8 mouse cellular contexts compared by ENCODE assay signal in genomic region chr14:50061590-50061954, GRCm38 (mm10). TPM values are rescaled to one million over a fixed set of nuclear protein-coding genes. Genes with fewer than 3 reads are reported as not detected.
DNase-seq lines count a peak whose midpoint lies in the region; ATAC-seq and TF ChIP-seq lines count a peak whose summit lies in the region.

No protein-coding gene starts in this region.

- no peak for TF ChIP-seq CTCF in ES-Bruce4 (IDR thresholded peaks at IDR 0.05; ENCODE audit: low read depth, low read length)

- H3K4me2 ChIP-seq in embryonic facial prominence, embryonic 14.5 days (ENCODE audit: low read depth, low read length) = peak overlapping the region; percentile 75
- peak overlapping the region; percentile 67 for H3K4me2 ChIP-seq in limb, embryonic 11.5 days (ENCODE audit: low read depth, severe bottlenecking)
- H3K4me2 ChIP-seq in neural tube, embryonic 12.5 days (replicated peaks) = peak overlapping the region; percentile 85

- peak overlapping the region; percentile 74 for H3K4me3 ChIP-seq in ES-Bruce4 (ENCODE audit: low read depth, low read length)
- peak overlapping the region; percentile 74 for H3K4me3 ChIP-seq in embryonic facial prominence, embryonic 14.5 days (ENCODE audit: low read depth, low read length)
- peak overlapping the region; percentile 59 for H3K4me3 ChIP-seq in limb, embryonic 11.5 days (ENCODE audit: low read depth, low read length)
- peak overlapping the region; percentile 75 for H3K4me3 ChIP-seq in neural tube, embryonic 12.5 days

- DNase-seq in kidney, adult 18-20 months = peak; percentile 3
- no peak for DNase-seq in kidney, adult 11 months
- DNase-seq in embryonic facial prominence, embryonic 14.5 days (ENCODE audit: low spot score) = no peak
- peak; percentile 53 for DNase-seq in limb, embryonic 11.5 days (ENCODE audit: low spot score)
- DNase-seq in urinary bladder, postnatal 25 days (ENCODE audit: low spot score) = no peak
- DNase-seq in kidney, adult 8-10 months = no peak

- TF ChIP-seq POLR2A in ES-Bruce4 (IDR thresholded peaks at IDR 0.05; ENCODE audit: insufficient read depth, low read length) = no peak

- no peaks in the 10 kb centered on the region for H3K9me3 ChIP-seq in ES-Bruce4 (replicated peaks; ENCODE audit: control insufficient read depth, insufficient read depth, low read length, poor library complexity, severe bottlenecking)
- no peaks in the 10 kb centered on the region for H3K9me3 ChIP-seq in embryonic facial prominence, embryonic 14.5 days (ENCODE audit: control insufficient read depth, low read length)
- no peaks in the 10 kb centered on the region for H3K9me3 ChIP-seq in limb, embryonic 11.5 days (ENCODE audit: control insufficient read depth, low read length)
- no peaks in the 10 kb centered on the region for H3K9me3 ChIP-seq in neural tube, embryonic 12.5 days

- no peak overlapping the region for H3K27ac ChIP-seq in ES-Bruce4 (ENCODE audit: insufficient read depth, low read length)
- H3K27ac ChIP-seq in embryonic facial prominence, embryonic 14.5 days (replicated peaks; ENCODE audit: low read depth, low read length) = peak overlapping the region; percentile 91
- H3K27ac ChIP-seq in limb, embryonic 11.5 days (replicated peaks; ENCODE audit: low read depth, low read length) = peak overlapping the region; percentile 93; the same call in 1 of the 2 replicates
- H3K27ac ChIP-seq in neural tube, embryonic 12.5 days = no peak overlapping the region

- no peaks in the 10 kb centered on the region for H3K36me3 ChIP-seq in ES-Bruce4 (ENCODE audit: control insufficient read depth, insufficient read depth, low read length, poor library complexity, severe bottlenecking)
- H3K36me3 ChIP-seq in embryonic facial prominence, embryonic 14.5 days (ENCODE audit: control insufficient read depth, insufficient read depth, low read length) = no peaks in the 10 kb centered on the region
- no peaks in the 10 kb centered on the region for H3K36me3 ChIP-seq in limb, embryonic 11.5 days (ENCODE audit: control insufficient read depth, insufficient read depth, low read length)
- H3K36me3 ChIP-seq in neural tube, embryonic 12.5 days = no peaks in the 10 kb centered on the region

- no peaks in the 10 kb centered on the region for H3K4me1 ChIP-seq in ES-Bruce4 (ENCODE audit: control insufficient read depth, insufficient read depth, low read length)
- no peaks in the 10 kb centered on the region for H3K4me1 ChIP-seq in embryonic facial prominence, embryonic 14.5 days (ENCODE audit: control insufficient read depth, insufficient read depth, low read length)
- H3K4me1 ChIP-seq in limb, embryonic 11.5 days (ENCODE audit: control insufficient read depth, insufficient read depth, low read length) = no peaks in the 10 kb centered on the region
- peaks cover 6% of the 10 kb centered on the region for H3K4me1 ChIP-seq in neural tube, embryonic 12.5 days

- H3K27me3 ChIP-seq in ES-Bruce4 (ENCODE audit: control insufficient read depth, insufficient read depth, low read length, poor library complexity, severe bottlenecking) = no peaks in the 10 kb centered on the region; the same call in 1 of the 2 replicates
- H3K27me3 ChIP-seq in embryonic facial prominence, embryonic 14.5 days (replicated peaks; ENCODE audit: control insufficient read depth, insufficient read depth, low read length) = no peaks in the 10 kb centered on the region
- no peaks in the 10 kb centered on the region for H3K27me3 ChIP-seq in limb, embryonic 11.5 days (ENCODE audit: control insufficient read depth, insufficient read depth, low read length)
- H3K27me3 ChIP-seq in neural tube, embryonic 12.5 days (replicated peaks) = no peaks in the 10 kb centered on the region

- 0% methylated on average over 8 of the region's 13 CpGs for WGBS in embryonic facial prominence, embryonic 14.5 days
- 1% methylated on average over 11 of the region's 13 CpGs for WGBS in limb, embryonic 11.5 days
- under 1% methylated on average over 13 of the region's 13 CpGs for WGBS in neural tube, embryonic 12.5 days

- peak overlapping the region; percentile 68 for H3K9ac ChIP-seq in ES-Bruce4 (ENCODE audit: low read depth, poor library complexity, severe bottlenecking)
- H3K9ac ChIP-seq in embryonic facial prominence, embryonic 14.5 days (ENCODE audit: low read depth, low read length) = peak overlapping the region; percentile 71
- H3K9ac ChIP-seq in limb, embryonic 11.5 days (ENCODE audit: low read length) = peak overlapping the region; percentile 81
- H3K9ac ChIP-seq in neural tube, embryonic 12.5 days = peak overlapping the region; percentile 61

- no peak for TF ChIP-seq EP300 in ES-Bruce4 (IDR thresholded peaks at IDR 0.05; ENCODE audit: insufficient read depth, low read depth, low read length)

- ATAC-seq in embryonic facial prominence, embryonic 14.5 days (ENCODE audit: low read depth) = peak; percentile 7; the same call in 1 of the 2 replicates
- no peak for ATAC-seq in limb, embryonic 11.5 days (ENCODE audit: insufficient number of reproducible peaks, low FRiP score, low TSS enrichment, low read depth)
- peak; percentile 44 for ATAC-seq in neural tube, embryonic 12.5 days (ENCODE audit: low FRiP score, low read depth)

RNA-seq across cellular contexts. Expression of gene Olfr725, which starts 21.4 kb away (rescaled TPM):
- polyA plus RNA-seq in ES-Bruce4 (2011; ENCODE audit: insufficient read depth, insufficient read length, low read depth, missing spikeins) = not detected in 2 replicates
- not detected in 2 replicates for polyA plus RNA-seq in embryonic facial prominence, embryonic 14.5 days (2014; fragmentation: Nextera tagmentation; extraction: Ambion mirVana)
- 0.23 TPM in 1 of 2 replicates, not detected in the other for polyA plus RNA-seq in limb, embryonic 11.5 days (2014; fragmentation: Nextera tagmentation; extraction: Ambion mirVana)
- polyA plus RNA-seq in neural tube, embryonic 12.5 days (2016; fragmentation: Nextera tagmentation; extraction: Ambion mirVana) = not detected in 2 replicates

RNA-seq across cellular contexts. Expression of gene Olfr726, which starts 29.2 kb away (rescaled TPM):
- not detected in 2 replicates for polyA plus RNA-seq in ES-Bruce4 (2011; ENCODE audit: insufficient read depth, insufficient read length, low read depth, missing spikeins)
- polyA plus RNA-seq in embryonic facial prominence, embryonic 14.5 days (2014; fragmentation: Nextera tagmentation; extraction: Ambion mirVana) = not detected in 2 replicates
- polyA plus RNA-seq in limb, embryonic 11.5 days (2014; fragmentation: Nextera tagmentation; extraction: Ambion mirVana) = not detected in 2 replicates
- polyA plus RNA-seq in neural tube, embryonic 12.5 days (2016; fragmentation: Nextera tagmentation; extraction: Ambion mirVana) = not detected in 2 replicates

Comparison
In these comparisons a context has a peak if more than half of its experiments do, and no peak if none do; other contexts are left out.
1. DNase-seq: peak in kidney, adult 18-20 months (single experiment) and limb, embryonic 11.5 days (single experiment); none in kidney, adult 11 months (single experiment), embryonic facial prominence, embryonic 14.5 days (single experiment), urinary bladder, postnatal 25 days (single experiment) and kidney, adult 8-10 months (0 of 2).
2. H3K27ac ChIP-seq: peak in embryonic facial prominence, embryonic 14.5 days (single experiment) and limb, embryonic 11.5 days (single experiment); none in ES-Bruce4 (single experiment) and neural tube, embryonic 12.5 days (single experiment).
3. Peak in every context shown above with its lines, with median percentiles within 50 percentile points of each other: H3K4me3 ChIP-seq, H3K9ac ChIP-seq and H3K4me2 ChIP-seq.